Mouse (Mus musculus) cortical plate, adult 2 months (tissue): ENCODE data around the gene Ldlrad3.

Experiments
- CTCF ChIP-seq: fragments of 200-500 bp; IDR thresholded peaks from 2 replicates; pipeline ENCODE4 v1.5.1; 2011; ENCODE audit warnings: mild to moderate bottlenecking, control low read depth, low read length; ENCODE audit not compliant: insufficient read depth; ENCODE audit errors: extremely low read depth
- POLR2A ChIP-seq: fragments of 200-500 bp; IDR thresholded peaks from 2 replicates; pipeline ENCODE4 v1.6.1; 2011; ENCODE audit warnings: mild to moderate bottlenecking, low read length, control low read depth; ENCODE audit not compliant: insufficient read depth; ENCODE audit errors: extremely low read depth

GRCm38 (mm10) chr2:102036665-102037511 lies 149.3 kb downstream of the Ldlrad3 start:
- TF ChIP-seq CTCF: no peak
- no peak for TF ChIP-seq POLR2A
